Mouse (Mus musculus) lung, embryonic 14.5 days (tissue): ENCODE measurements around the gene Rnase1. TPM values are rescaled to one million over a fixed set of nuclear protein-coding genes. Genes with fewer than 3 reads are reported as not detected.

Experiments used
- ATAC-seq: fragments of 200-750 bp; cut with Nextera tagmentation; 2 replicates; pipeline ENCODE4 v1.8.0; 2017; ENCODE audit warnings: mild to moderate bottlenecking, moderate TSS enrichment, moderate library complexity; ENCODE audit not compliant: insufficient read depth
- DNase-seq: peaks from one replicate; pipeline ENCODE4 v3.0.0-alpha.2; 2015
- H3K27ac ChIP-seq: fragments of 300-500 bp; sonication (generic); 2 replicates; pipeline ENCODE4 v1.5.1; 2014; ENCODE audit warnings: low read depth, mild to moderate bottlenecking, moderate library complexity
- H3K27me3 ChIP-seq: fragments of 300-500 bp; sonication (generic); 2 replicates; pipeline ENCODE4 v1.6.1; 2014; ENCODE audit warnings: low read length, control low read depth; ENCODE audit not compliant: insufficient read depth
- H3K36me3 ChIP-seq: fragments of 300-500 bp; sonication (generic); 2 replicates; pipeline ENCODE4 v1.6.1; 2014; ENCODE audit warnings: control low read depth; ENCODE audit not compliant: insufficient read depth
- H3K4me1 ChIP-seq: fragments of 300-500 bp; sonication (generic); 2 replicates; pipeline ENCODE4 v1.6.1; 2014; ENCODE audit warnings: antibody characterized with exemption, control low read depth; ENCODE audit not compliant: insufficient read depth
- H3K4me2 ChIP-seq: fragments of 300-500 bp; sonication (generic); 2 replicates; pipeline ENCODE4 v1.6.1; 2014; ENCODE audit warnings: mild to moderate bottlenecking
- H3K4me3 ChIP-seq: fragments of 300-500 bp; sonication (generic); 2 replicates; pipeline ENCODE4 v1.5.1; 2014; ENCODE audit warnings: low read depth, low read length
- H3K9ac ChIP-seq: fragments of 300-500 bp; sonication (generic); 2 replicates; pipeline ENCODE4 v1.6.1; 2014
- H3K9me3 ChIP-seq: fragments of 300-500 bp; sonication (generic); 2 replicates; pipeline ENCODE4 v1.6.1; 2016; ENCODE audit warnings: low read depth, low read length, control low read depth
- CTCF ChIP-seq: IDR thresholded peaks from 2 replicates; pipeline ENCODE4 v1.5.1; 2016; ENCODE audit warnings: antibody characterized with exemption, low read depth
- WGBS: fragments of 180-500 bp; shearing (Covaris S2); extraction: QIAGEN DNeasy Blood & Tissue Kit; methylation state at CpG from one replicate; pipeline ENCODE4 v1.1.7; 2014; 5-methylcytosine and 5-hydroxymethylcytosine counted together
- polyA plus RNA-seq: library from polyadenylated mRNA; unstranded; fragments of >200 nt; fragmentation: Nextera tagmentation; extraction: Ambion mirVana; gene quantifications from 2 replicates; pipeline ENCODE4 v1.2.1, GENCODE M21; 2014

The Rnase1 gene
- polyA plus RNA-seq, 1 experiment from 2014 or later, result 0.50 TPM

DNA sequence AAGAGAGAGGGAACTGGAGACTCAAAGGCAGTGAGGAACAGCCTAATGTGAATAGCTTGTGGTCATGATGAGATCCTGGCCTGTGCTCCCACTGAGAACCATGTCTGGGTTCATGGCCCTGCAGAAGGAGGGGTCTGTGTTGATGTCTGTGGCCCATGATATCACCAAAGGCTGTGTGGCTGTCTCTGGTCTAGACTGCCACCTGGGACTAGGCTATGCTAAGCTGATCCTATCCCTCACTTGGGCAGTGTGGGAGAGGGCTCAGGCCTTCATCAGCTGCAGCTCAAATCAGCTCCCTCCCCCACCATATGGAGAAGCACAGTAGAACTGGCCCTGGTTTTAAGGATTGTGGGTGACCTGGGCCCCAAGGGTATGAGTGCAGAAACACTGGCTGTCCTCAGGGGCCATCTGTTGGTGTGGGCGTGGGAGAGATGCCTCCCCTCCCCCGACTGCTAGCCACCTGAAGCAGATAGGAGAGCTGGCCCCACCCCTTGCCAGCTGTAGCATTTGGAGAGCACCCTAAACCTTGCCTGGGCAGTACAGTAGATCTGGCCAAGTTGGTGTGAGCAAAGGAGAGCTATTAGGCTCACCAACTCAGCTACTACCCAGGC, 18.8 kb downstream of the Rnase1 start:
- H3K9ac ChIP-seq, result no peak overlapping the region
- H3K4me1 ChIP-seq, result no peaks in the 10 kb centered on the region
- no peak for TF ChIP-seq CTCF
- no peaks in the 10 kb centered on the region for H3K27me3 ChIP-seq
- no peaks in the 10 kb centered on the region for H3K9me3 ChIP-seq
- H3K36me3 ChIP-seq, result no peaks in the 10 kb centered on the region
- ATAC-seq (peak; percentile 56; the same call in 1 of the 2 replicates), DNase-seq (no peak)
- H3K27ac ChIP-seq, result peak overlapping the region; percentile 4; the same call in 1 of the 2 replicates
- no peak overlapping the region for H3K4me3 ChIP-seq
- 59% methylated on average over 2 of the region's 2 CpGs for WGBS
- no peak overlapping the region for H3K4me2 ChIP-seq

DNA sequence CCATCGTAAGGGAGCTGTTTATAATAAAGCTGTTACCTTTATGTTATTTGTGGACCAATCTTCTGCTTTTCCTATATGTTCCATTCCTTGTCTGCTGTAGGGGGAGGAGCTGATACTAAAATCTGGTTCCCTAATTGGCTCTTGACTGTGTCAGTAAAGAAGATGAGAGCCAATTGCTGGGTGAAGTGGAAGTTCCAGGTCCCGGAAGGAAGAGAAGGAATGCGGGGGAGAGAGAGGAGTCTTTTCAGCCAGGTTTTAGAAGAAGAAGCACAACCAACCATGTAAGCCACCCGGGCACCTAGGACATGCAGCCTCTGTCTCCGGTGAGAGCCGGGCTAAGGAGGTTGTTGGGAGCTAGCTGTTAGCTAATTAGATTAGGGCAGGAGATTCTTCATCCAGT, 20.9 kb downstream of the Rnase1 start:
- Histone ChIP-seq H3K4me1 (no peaks in the 10 kb centered on the region), H3K36me3 (no peaks in the 10 kb centered on the region), H3K9me3 (no peaks in the 10 kb centered on the region), H3K4me3 (no peak overlapping the region), H3K27me3 (no peaks in the 10 kb centered on the region), H3K27ac (no peak overlapping the region), H3K4me2 (no peak overlapping the region), H3K9ac (no peak overlapping the region)
- TF ChIP-seq CTCF, result no peak
- WGBS, result 83% methylated on average over 6 of the region's 6 CpGs
- DNase-seq (no peak), ATAC-seq (no peak)

DNA sequence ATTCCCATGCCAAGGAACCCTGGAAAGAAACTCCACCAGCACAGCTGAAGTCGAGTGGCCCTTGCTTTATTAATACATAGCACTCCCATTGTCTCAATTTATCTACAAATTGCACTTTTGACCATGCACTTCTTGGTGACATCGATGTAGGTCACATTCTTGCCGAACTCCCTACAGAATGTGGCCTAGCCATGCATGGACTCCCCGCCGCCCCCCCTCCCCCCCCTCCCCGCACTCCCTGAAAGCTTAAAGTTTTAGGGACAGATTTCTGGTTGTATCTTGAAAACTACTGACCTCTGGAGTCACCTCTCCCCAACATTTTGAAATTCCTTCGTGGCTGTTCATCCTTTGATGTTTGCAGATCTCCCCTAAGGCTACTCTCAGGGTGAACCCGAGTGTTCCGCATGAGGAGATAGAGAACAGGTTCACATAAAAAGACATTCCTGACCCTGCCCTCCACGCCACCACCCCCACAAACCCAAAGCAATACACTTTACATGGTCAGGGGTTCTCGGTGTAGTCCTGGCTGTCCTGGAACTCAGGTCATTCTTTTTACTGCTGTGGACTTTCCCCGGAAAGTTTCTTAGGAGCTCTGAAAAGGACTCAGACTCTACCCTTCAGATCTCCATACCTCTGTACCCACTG, 32.5 kb downstream of the Rnase1 start, which contains the start of gene Eddm3b:
Eddm3b (plus strand) TSS at position 511 of the 645 bp plus-strand sequence.
- Histone ChIP-seq H3K9me3 (no peaks in the 10 kb centered on the region), H3K9ac (no peak within 1 kb of the TSS), H3K4me1 (no peaks in the 10 kb centered on the region), H3K27me3 (no peaks in the 10 kb centered on the region), H3K27ac (no peak within 1 kb of the TSS), H3K4me3 (no peak within 1 kb of the TSS), H3K4me2 (no peak within 1 kb of the TSS), H3K36me3 (no peaks in the 10 kb centered on the region)
- TF ChIP-seq CTCF, result no peak
- ATAC-seq, result no peak
- DNase-seq, result no peak
- 44% methylated on average over 12 of the region's 12 CpGs for WGBS

DNA sequence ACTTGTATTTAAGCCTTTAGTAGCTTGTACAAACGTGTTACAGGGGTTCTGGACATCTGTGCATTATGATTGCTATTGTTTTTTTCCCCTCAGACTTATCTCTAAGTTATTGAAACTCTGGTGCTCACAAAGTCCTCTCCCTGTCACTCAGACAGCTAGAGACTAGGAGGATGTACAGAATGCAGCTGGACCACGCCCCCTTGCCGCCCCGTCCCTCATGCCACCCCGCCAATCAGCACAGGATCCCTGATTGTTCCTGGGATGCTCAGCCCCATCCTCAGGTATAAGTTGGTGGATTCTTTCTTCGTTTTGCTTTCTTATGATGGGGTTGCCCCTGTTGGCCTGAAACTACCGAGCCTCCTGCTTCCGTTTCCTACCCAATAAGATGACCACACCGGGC, 33.1 kb downstream of the Rnase1 start:
- no peak for TF ChIP-seq CTCF
- ATAC-seq (no peak), DNase-seq (no peak)
- no peaks in the 10 kb centered on the region for H3K4me1 ChIP-seq
- WGBS, result 41% methylated on average over 9 of the region's 9 CpGs
- no peak overlapping the region for H3K9ac ChIP-seq
- H3K9me3 ChIP-seq, result no peaks in the 10 kb centered on the region
- no peaks in the 10 kb centered on the region for H3K27me3 ChIP-seq
- H3K36me3 ChIP-seq, result no peaks in the 10 kb centered on the region
- no peak overlapping the region for H3K4me3 ChIP-seq
- no peak overlapping the region for H3K4me2 ChIP-seq
- no peak overlapping the region for H3K27ac ChIP-seq

DNA sequence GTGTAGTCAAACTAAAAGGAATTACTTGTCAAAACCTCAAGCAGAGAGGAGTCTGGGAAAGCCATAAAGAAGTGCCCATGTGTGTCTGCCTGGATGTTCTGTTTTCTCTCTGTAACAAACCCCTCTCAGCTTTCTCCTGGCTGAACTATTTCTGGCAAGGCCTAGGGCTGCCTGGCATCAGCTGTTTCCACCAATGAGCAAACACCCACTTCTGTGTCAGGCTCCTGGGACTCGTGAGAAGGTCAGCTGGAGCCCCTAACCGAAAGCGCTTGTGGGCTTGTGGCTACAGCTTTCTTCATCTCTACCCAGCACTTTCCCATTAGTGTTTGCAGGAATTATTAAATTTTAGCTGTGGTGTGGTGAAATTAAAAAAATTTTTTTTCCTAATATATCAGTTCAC, 34.6 kb downstream of the Rnase1 start:
- no peak overlapping the region for H3K27ac ChIP-seq
- no peak for TF ChIP-seq CTCF
- no peaks in the 10 kb centered on the region for H3K9me3 ChIP-seq
- WGBS, result 56% methylated on average over 3 of the region's 3 CpGs
- H3K4me1 ChIP-seq, result no peaks in the 10 kb centered on the region
- H3K36me3 ChIP-seq, result no peaks in the 10 kb centered on the region
- ATAC-seq (no peak), DNase-seq (no peak)
- no peak overlapping the region for H3K4me2 ChIP-seq
- no peak overlapping the region for H3K4me3 ChIP-seq
- no peak overlapping the region for H3K9ac ChIP-seq
- H3K27me3 ChIP-seq, result no peaks in the 10 kb centered on the region

DNA sequence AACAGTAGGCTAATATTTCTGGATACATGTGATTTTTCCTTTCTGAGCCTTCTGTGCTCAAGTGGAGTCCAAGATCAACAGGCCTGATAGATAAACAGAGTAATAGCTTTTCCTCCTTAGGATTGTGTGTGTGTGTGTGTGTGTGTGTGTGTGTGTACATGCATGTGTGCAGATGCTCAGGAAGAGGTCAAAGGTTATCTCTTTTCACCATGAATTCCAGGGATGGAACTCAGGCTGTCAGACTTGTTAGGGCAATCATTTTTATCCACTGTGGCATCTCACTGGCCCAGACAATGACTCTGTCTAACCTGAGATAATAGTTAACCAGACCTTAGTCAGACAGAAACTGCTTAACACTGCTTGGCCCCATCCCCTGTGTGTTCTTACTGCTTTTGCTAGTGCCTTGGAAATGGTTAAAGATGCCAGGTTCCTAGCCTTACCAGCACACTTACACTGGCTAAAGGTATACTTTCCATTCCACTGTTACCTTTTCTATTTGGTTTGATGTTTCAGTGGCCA, 40.1 kb downstream of the Rnase1 start:
- no peak overlapping the region for H3K4me3 ChIP-seq
- TF ChIP-seq CTCF, result no peak
- no peak overlapping the region for H3K9ac ChIP-seq
- no peaks in the 10 kb centered on the region for H3K4me1 ChIP-seq
- H3K27ac ChIP-seq, result no peak overlapping the region
- H3K36me3 ChIP-seq, result no peaks in the 10 kb centered on the region
- DNase-seq (no peak), ATAC-seq (no peak)
- no peak overlapping the region for H3K4me2 ChIP-seq
- H3K27me3 ChIP-seq, result no peaks in the 10 kb centered on the region
- H3K9me3 ChIP-seq, result no peaks in the 10 kb centered on the region

DNA sequence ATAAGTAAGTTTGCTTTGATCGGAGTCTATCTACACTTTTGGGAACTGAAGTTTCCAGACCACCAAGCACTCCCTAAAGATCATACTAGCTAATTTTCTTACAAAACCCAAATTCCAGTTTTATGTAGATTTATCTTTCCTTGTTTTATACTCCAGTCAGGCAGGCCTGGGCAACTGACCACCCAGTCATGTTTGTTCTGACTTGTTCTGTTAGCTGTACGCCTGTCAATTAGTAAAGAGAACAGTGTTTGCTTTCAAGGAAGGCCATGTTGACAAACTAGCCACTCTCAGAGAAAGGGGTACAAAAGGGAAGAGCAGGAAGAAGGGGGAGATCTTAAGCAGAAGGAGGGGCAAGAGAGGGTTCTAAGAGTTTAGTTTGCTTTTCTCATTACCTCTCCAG, 42.2 kb downstream of the Rnase1 start:
- TF ChIP-seq CTCF, result no peak
- no peak overlapping the region for H3K4me3 ChIP-seq

More for the DNA sequence above, 42.2 kb downstream of the Rnase1 start:
- no peak overlapping the region for H3K4me2 ChIP-seq
- no peaks in the 10 kb centered on the region for H3K4me1 ChIP-seq
- no peak for DNase-seq
- H3K9ac ChIP-seq, result no peak overlapping the region
- no peaks in the 10 kb centered on the region for H3K9me3 ChIP-seq
- WGBS, result 71% methylated on average over 2 of the region's 2 CpGs
- no peaks in the 10 kb centered on the region for H3K27me3 ChIP-seq
- no peak overlapping the region for H3K27ac ChIP-seq
- ATAC-seq, result no peak
- H3K36me3 ChIP-seq, result no peaks in the 10 kb centered on the region
